Mouse (Mus musculus): ENCODE data around the gene Efna1.
A peak's percentile ranks its signal among the peaks of the same experiment; 100 is the strongest.

The Efna1 gene

GRCm38 (mm10) chr3:89308089-89308488, 27.1 kb upstream of the Efna1 start:
- peak; percentile 76 for DNase-seq (ENCODE audit: low read depth, low spot score)

GRCm38 (mm10) chr3:89305551-89306325, 24.8 kb upstream of the Efna1 start:
- no peak for DNase-seq (ENCODE audit: low read depth, low spot score)

- DNase-seq (ENCODE audit: low read depth, low spot score), result no peak
These were observed 24.2 kb upstream of the Efna1 start for GRCm38 (mm10) chr3:89305105-89305504.

GRCm38 (mm10) chr3:89304440-89304839, 23.5 kb upstream of the Efna1 start:
- DNase-seq (ENCODE audit: low read depth, low spot score), result no peak

- DNase-seq (ENCODE audit: low read depth, low spot score), result no peak
These were observed 19.6 kb upstream of the Efna1 start for GRCm38 (mm10) chr3:89300514-89300913.

- no peak for DNase-seq (ENCODE audit: low read depth, low spot score)
These were observed 19.1 kb upstream of the Efna1 start for GRCm38 (mm10) chr3:89300071-89300470.

GRCm38 (mm10) chr3:89299499-89299898, 18.6 kb upstream of the Efna1 start:
- DNase-seq (ENCODE audit: low read depth, low spot score), result no peak

GRCm38 (mm10) chr3:89298908-89299307, 18.0 kb upstream of the Efna1 start:
- DNase-seq (ENCODE audit: low read depth, low spot score), result no peak

- DNase-seq (ENCODE audit: low read depth, low spot score), result no peak
These were observed 15.9 kb upstream of the Efna1 start for GRCm38 (mm10) chr3:89296761-89297396.

- no peak for DNase-seq (ENCODE audit: low read depth, low spot score)
These were observed 14.8 kb upstream of the Efna1 start for GRCm38 (mm10) chr3:89295685-89296230.

- DNase-seq (ENCODE audit: low read depth, low spot score), result no peak
These were observed 13.3 kb upstream of the Efna1 start for GRCm38 (mm10) chr3:89294195-89294594.

GRCm38 (mm10) chr3:89293247-89293918, 12.4 kb upstream of the Efna1 start:
- DNase-seq (ENCODE audit: low read depth, low spot score), result no peak

- DNase-seq (ENCODE audit: low read depth, low spot score), result no peak
These were observed 11.4 kb upstream of the Efna1 start for GRCm38 (mm10) chr3:89292303-89292702.

- no peak for DNase-seq (ENCODE audit: low read depth, low spot score)
These were observed 10.9 kb upstream of the Efna1 start for GRCm38 (mm10) chr3:89291874-89292273.

- no peak for DNase-seq (ENCODE audit: low read depth, low spot score)
These were observed 7.6 kb upstream of the Efna1 start for GRCm38 (mm10) chr3:89288503-89288928.

GRCm38 (mm10) chr3:89287286-89287685, 6.3 kb upstream of the Efna1 start:
- DNase-seq (ENCODE audit: low read depth, low spot score), result no peak

GRCm38 (mm10) chr3:89285526-89285925, 4.6 kb upstream of the Efna1 start:
- no peak for DNase-seq (ENCODE audit: low read depth, low spot score)

- DNase-seq (ENCODE audit: low read depth, low spot score), result no peak
These were observed 3.3 kb upstream of the Efna1 start for GRCm38 (mm10) chr3:89284261-89284660.

GRCm38 (mm10) chr3:89282291-89282643, 1.3 kb upstream of the Efna1 start:
- no peak for DNase-seq (ENCODE audit: low read depth, low spot score)

- peak; percentile 87 for DNase-seq (ENCODE audit: low read depth, low spot score)
These were observed 793 bp upstream of the Efna1 start for GRCm38 (mm10) chr3:89281579-89282290.

- DNase-seq (ENCODE audit: low read depth, low spot score), result peak; percentile 59
These were observed 814 bp downstream of the Efna1 start for GRCm38 (mm10) chr3:89280050-89280605.

All from A20 (cell line).